Mouse (Mus musculus) embryo, embryonic 10 days (tissue): ENCODE data around the gene Ccn1.

Experiments
- DNase-seq: peaks from one replicate; pipeline ENCODE4 v3.0.0-alpha.2; 2015; ENCODE audit warnings: low spot score

Ccn1 gene

GRCm38 (mm10) chr3:145650298-145651011 lies 674 bp upstream of the Ccn1 start:
- DNase-seq = peak; percentile 69

- peak; percentile 70 for DNase-seq
These were observed 560 bp downstream of the Ccn1 start for GRCm38 (mm10) chr3:145648991-145649851.

GRCm38 (mm10) chr3:145648097-145648931 lies 1.5 kb downstream of the Ccn1 start:
- DNase-seq = peak; percentile 76

GRCm38 (mm10) chr3:145647416-145647815 lies 2.4 kb downstream of the Ccn1 start:
- DNase-seq = peak; percentile 21

- DNase-seq = no peak
These were observed 3.1 kb downstream of the Ccn1 start for GRCm38 (mm10) chr3:145646666-145647065.

GRCm38 (mm10) chr3:145646009-145646408 lies 3.8 kb downstream of the Ccn1 start:
- DNase-seq = peak; percentile 76

- no peak for DNase-seq
These were observed 4.3 kb downstream of the Ccn1 start for GRCm38 (mm10) chr3:145645463-145645862.

GRCm38 (mm10) chr3:145642861-145643260 lies 6.9 kb downstream of the Ccn1 start:
- no peak for DNase-seq

GRCm38 (mm10) chr3:145641878-145642277 lies 7.9 kb downstream of the Ccn1 start:
- no peak for DNase-seq

- no peak for DNase-seq
These were observed 8.6 kb downstream of the Ccn1 start for GRCm38 (mm10) chr3:145641036-145641685.

- no peak for DNase-seq
These were observed 9.2 kb downstream of the Ccn1 start for GRCm38 (mm10) chr3:145640583-145640982.

GRCm38 (mm10) chr3:145640170-145640569 lies 9.6 kb downstream of the Ccn1 start:
- no peak for DNase-seq

- DNase-seq = no peak
These were observed 15.6 kb downstream of the Ccn1 start for GRCm38 (mm10) chr3:145634002-145634710.

- DNase-seq = peak; percentile 40
These were observed 16.9 kb downstream of the Ccn1 start for GRCm38 (mm10) chr3:145632888-145633287.

- no peak for DNase-seq
These were observed 21.1 kb downstream of the Ccn1 start for GRCm38 (mm10) chr3:145628643-145629042.

GRCm38 (mm10) chr3:145627830-145628229 lies 22.0 kb downstream of the Ccn1 start:
- DNase-seq = peak; percentile 76

GRCm38 (mm10) chr3:145626063-145626462 lies 23.7 kb downstream of the Ccn1 start:
- no peak for DNase-seq

- no peak for DNase-seq
These were observed 24.2 kb downstream of the Ccn1 start for GRCm38 (mm10) chr3:145625546-145625945.

GRCm38 (mm10) chr3:145624786-145625185 lies 25.0 kb downstream of the Ccn1 start:
- DNase-seq = no peak

- DNase-seq = no peak
These were observed 26.7 kb downstream of the Ccn1 start for GRCm38 (mm10) chr3:145623047-145623446.

GRCm38 (mm10) chr3:145621209-145621608 lies 28.6 kb downstream of the Ccn1 start:
- DNase-seq = no peak
